Mouse (Mus musculus): ENCODE results near the gene Unc13c. TPM values are rescaled to one million over a fixed set of nuclear protein-coding genes. Genes with fewer than 3 reads are reported as not detected.

Gene Unc13c
- polyA plus RNA-seq, 1 experiment from 2014 or later: 2.6 TPM

GRCm38 (mm10) chr9:73725717-73726662 lies 242.8 kb downstream of the Unc13c start:
- Histone ChIP-seq H3K4me3 (no peak overlapping the region), H3K27ac (ENCODE audit: poor library complexity, severe bottlenecking) (no peak overlapping the region), H3K4me2 (no peak overlapping the region), H3K9me3 (replicated peaks) (no peaks in the 10 kb centered on the region), H3K36me3 (no peaks in the 10 kb centered on the region), H3K9ac (no peak overlapping the region), H3K27me3 (replicated peaks) (no peaks in the 10 kb centered on the region), H3K4me1 (replicated peaks) (no peaks in the 10 kb centered on the region)
- 73% methylated on average over 6 of the region's 6 CpGs for WGBS
- no peak for ATAC-seq (ENCODE audit: insufficient number of reproducible peaks, low FRiP score)

- Histone ChIP-seq H3K4me2 (no peak overlapping the region), H3K4me1 (replicated peaks) (no peaks in the 10 kb centered on the region), H3K36me3 (no peaks in the 10 kb centered on the region), H3K27ac (ENCODE audit: poor library complexity, severe bottlenecking) (no peak overlapping the region), H3K27me3 (replicated peaks) (no peaks in the 10 kb centered on the region), H3K9me3 (replicated peaks) (no peaks in the 10 kb centered on the region), H3K9ac (no peak overlapping the region), H3K4me3 (no peak overlapping the region)
- 78% methylated on average over 4 of the region's 4 CpGs for WGBS
- ATAC-seq (ENCODE audit: insufficient number of reproducible peaks, low FRiP score): no peak
These were observed 244.0 kb downstream of the Unc13c start for GRCm38 (mm10) chr9:73724776-73725175.

GRCm38 (mm10) chr9:73713508-73713907 lies 255.3 kb downstream of the Unc13c start:
- Histone ChIP-seq H3K4me3 (no peak overlapping the region), H3K27me3 (replicated peaks) (no peaks in the 10 kb centered on the region), H3K36me3 (no peaks in the 10 kb centered on the region), H3K27ac (ENCODE audit: poor library complexity, severe bottlenecking) (no peak overlapping the region), H3K9ac (no peak overlapping the region), H3K4me2 (no peak overlapping the region), H3K9me3 (replicated peaks) (no peaks in the 10 kb centered on the region), H3K4me1 (replicated peaks) (no peaks in the 10 kb centered on the region; the same call in 1 of the 2 replicates)
- ATAC-seq (ENCODE audit: insufficient number of reproducible peaks, low FRiP score): no peak
- WGBS: 51% methylated on average over 4 of the region's 4 CpGs

GRCm38 (mm10) chr9:73697103-73697502 lies 271.7 kb downstream of the Unc13c start:
- 75% methylated on average over 2 of the region's 2 CpGs for WGBS
- ATAC-seq (ENCODE audit: insufficient number of reproducible peaks, low FRiP score): no peak
- H3K4me1 ChIP-seq (replicated peaks): no peaks in the 10 kb centered on the region
- no peak overlapping the region for H3K9ac ChIP-seq
- H3K27me3 ChIP-seq (replicated peaks): no peaks in the 10 kb centered on the region
- no peak overlapping the region for H3K4me3 ChIP-seq
- H3K4me2 ChIP-seq: no peak overlapping the region
- H3K9me3 ChIP-seq (replicated peaks): no peaks in the 10 kb centered on the region
- H3K36me3 ChIP-seq: 0 out of 2 replicates have a peak, but pooled peaks cover 7% of the 10 kb centered on the region
- no peak overlapping the region for H3K27ac ChIP-seq (ENCODE audit: poor library complexity, severe bottlenecking)

GRCm38 (mm10) chr9:73681580-73681979 lies 287.2 kb downstream of the Unc13c start:
- Histone ChIP-seq H3K9me3 (replicated peaks) (no peaks in the 10 kb centered on the region), H3K4me2 (no peak overlapping the region), H3K27ac (ENCODE audit: poor library complexity, severe bottlenecking) (no peak overlapping the region), H3K9ac (no peak overlapping the region), H3K4me3 (no peak overlapping the region), H3K36me3 (no peaks in the 10 kb centered on the region), H3K4me1 (replicated peaks) (peaks cover 11% of the 10 kb centered on the region; the same call in 1 of the 2 replicates), H3K27me3 (replicated peaks) (no peaks in the 10 kb centered on the region)
- WGBS: 79% methylated on average over 2 of the region's 2 CpGs
- ATAC-seq (ENCODE audit: insufficient number of reproducible peaks, low FRiP score): no peak

GRCm38 (mm10) chr9:73680545-73681495 lies 287.9 kb downstream of the Unc13c start:
- Histone ChIP-seq H3K4me1 (replicated peaks) (peaks cover 11% of the 10 kb centered on the region; the same call in 1 of the 2 replicates), H3K27me3 (replicated peaks) (no peaks in the 10 kb centered on the region), H3K4me3 (no peak overlapping the region), H3K36me3 (no peaks in the 10 kb centered on the region), H3K4me2 (no peak overlapping the region), H3K27ac (ENCODE audit: poor library complexity, severe bottlenecking) (no peak overlapping the region), H3K9me3 (replicated peaks) (no peaks in the 10 kb centered on the region), H3K9ac (no peak overlapping the region)
- ATAC-seq (ENCODE audit: insufficient number of reproducible peaks, low FRiP score): no peak
- 63% methylated on average over 13 of the region's 13 CpGs for WGBS

- ATAC-seq (ENCODE audit: insufficient number of reproducible peaks, low FRiP score): no peak
- Histone ChIP-seq H3K4me3 (no peak overlapping the region), H3K27me3 (replicated peaks) (no peaks in the 10 kb centered on the region), H3K36me3 (no peaks in the 10 kb centered on the region), H3K9me3 (replicated peaks) (no peaks in the 10 kb centered on the region), H3K4me1 (replicated peaks) (no peaks in the 10 kb centered on the region), H3K9ac (no peak overlapping the region), H3K27ac (ENCODE audit: poor library complexity, severe bottlenecking) (no peak overlapping the region), H3K4me2 (no peak overlapping the region)
- 81% methylated on average over 6 of the region's 6 CpGs for WGBS
These were observed 297.0 kb downstream of the Unc13c start for GRCm38 (mm10) chr9:73671656-73672212.

GRCm38 (mm10) chr9:73670040-73670439 lies 298.7 kb downstream of the Unc13c start:
- H3K4me2 ChIP-seq: no peak overlapping the region
- 67% methylated on average over 2 of the region's 2 CpGs for WGBS
- H3K9ac ChIP-seq: no peak overlapping the region
- H3K4me3 ChIP-seq: no peak overlapping the region
- no peaks in the 10 kb centered on the region for H3K4me1 ChIP-seq (replicated peaks)
- H3K27ac ChIP-seq (ENCODE audit: poor library complexity, severe bottlenecking): no peak overlapping the region
- no peaks in the 10 kb centered on the region for H3K36me3 ChIP-seq
- no peaks in the 10 kb centered on the region for H3K9me3 ChIP-seq (replicated peaks)
- no peak for ATAC-seq (ENCODE audit: insufficient number of reproducible peaks, low FRiP score)
- no peaks in the 10 kb centered on the region for H3K27me3 ChIP-seq (replicated peaks)

- Histone ChIP-seq H3K4me1 (replicated peaks) (no peaks in the 10 kb centered on the region), H3K27me3 (replicated peaks) (no peaks in the 10 kb centered on the region), H3K4me2 (no peak overlapping the region), H3K9ac (no peak overlapping the region), H3K9me3 (replicated peaks) (no peaks in the 10 kb centered on the region), H3K36me3 (no peaks in the 10 kb centered on the region), H3K4me3 (no peak overlapping the region), H3K27ac (ENCODE audit: poor library complexity, severe bottlenecking) (no peak overlapping the region)
- no peak for ATAC-seq (ENCODE audit: insufficient number of reproducible peaks, low FRiP score)
- 85% methylated on average over 7 of the region's 7 CpGs for WGBS
These were observed 305.9 kb downstream of the Unc13c start for GRCm38 (mm10) chr9:73662839-73663238.

GRCm38 (mm10) chr9:73649088-73649487 lies 319.7 kb downstream of the Unc13c start:
- WGBS: 97% methylated on average over 1 of the region's 1 CpGs
- no peak for ATAC-seq (ENCODE audit: insufficient number of reproducible peaks, low FRiP score)

More at GRCm38 (mm10) chr9:73649088-73649487, 319.7 kb downstream of the Unc13c start:
- Histone ChIP-seq H3K9ac (no peak overlapping the region), H3K4me1 (replicated peaks) (peaks cover 4% of the 10 kb centered on the region; the same call in 1 of the 2 replicates), H3K4me3 (no peak overlapping the region), H3K27me3 (replicated peaks) (no peaks in the 10 kb centered on the region), H3K36me3 (peaks cover 4% of the 10 kb centered on the region; the same call in 1 of the 2 replicates), H3K27ac (ENCODE audit: poor library complexity, severe bottlenecking) (no peak overlapping the region), H3K4me2 (no peak overlapping the region), H3K9me3 (replicated peaks) (0 out of 2 replicates have a peak, but pooled peaks cover 3% of the 10 kb centered on the region)
